Mouse (Mus musculus): ENCODE measurements around the gene Pdx1.

GRCm38 (mm10) chr5:147323237-147323917, 53.6 kb downstream of the Pdx1 start:
- TF ChIP-seq POLR2A (IDR thresholded peaks at IDR 0.05; ENCODE audit: low read depth, low read length): no peak
- peak; percentile 85; the same call in 1 of the 2 replicates for TF ChIP-seq CTCF (IDR thresholded peaks at IDR 0.05; ENCODE audit: extremely low read depth, insufficient read length, insufficient replicate concordance, low read depth, low read length)

Measured in small intestine, adult 2 months (tissue).